Mouse (Mus musculus): ENCODE measurements around the gene Clca3b. TPM values are rescaled to one million over a fixed set of nuclear protein-coding genes. Genes with fewer than 3 reads are reported as not detected.

Gene Clca3b
- 40.5 and 79.3 TPM in 2 replicates for polyA plus RNA-seq (2012; rRNA removed)

DNA sequence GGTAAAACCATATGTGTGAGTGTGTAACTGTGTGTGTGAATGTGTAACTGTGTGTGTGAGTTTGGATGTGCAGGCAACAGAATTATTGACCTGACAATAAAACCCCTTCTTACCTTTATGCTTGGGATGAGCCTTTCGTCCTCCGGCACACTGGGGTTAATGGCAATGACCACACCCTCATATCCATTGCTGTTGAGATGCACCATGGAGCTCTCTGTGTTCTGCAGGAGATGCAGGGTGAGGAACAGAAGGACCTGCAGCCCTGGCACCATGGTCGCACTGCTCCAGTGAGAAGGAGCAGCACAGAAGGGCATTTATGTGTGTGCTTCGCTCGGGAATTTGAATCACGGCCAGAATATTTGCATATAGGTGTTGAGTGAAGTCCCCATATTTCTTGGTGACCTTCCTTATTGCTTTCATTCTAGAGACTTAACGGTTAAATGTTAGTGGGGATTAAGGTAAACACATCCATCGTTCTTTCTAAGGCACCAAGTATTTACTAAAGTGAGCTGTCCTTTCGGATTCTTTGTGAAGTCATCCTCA is at the start of gene Clca3b:
Clca3b (minus strand) TSS at position 344 of the 543 bp plus-strand sequence.

DNA sequence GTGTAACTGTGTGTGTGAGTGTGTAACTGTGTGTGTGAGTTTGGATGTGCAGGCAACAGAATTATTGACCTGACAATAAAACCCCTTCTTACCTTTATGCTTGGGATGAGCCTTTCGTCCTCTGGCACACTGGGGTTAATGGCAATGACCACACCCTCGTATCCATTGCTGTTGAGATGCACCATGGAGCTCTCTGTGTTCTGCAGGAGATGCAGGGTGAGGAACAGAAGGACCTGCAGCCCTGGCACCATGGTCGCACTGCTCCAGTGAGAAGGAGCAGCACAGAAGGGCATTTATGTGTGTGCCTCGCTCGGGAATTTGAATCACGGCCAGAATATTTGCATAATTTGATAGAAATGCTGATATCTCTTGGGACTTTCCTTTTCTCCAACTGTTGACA is 29.9 kb downstream of the Clca3b start, which contains the start of gene Clca3a2:
Clca3a2 (minus strand) TSS at position 276 of the 400 bp plus-strand sequence.

Other genes starting within 250 kb of the Clca3b start
- gene Sh3glb1, start 129.0 kb downstream of the Clca3b start, polyA plus RNA-seq (2012; rRNA removed): 14.4 and 20.0 TPM in 2 replicates
- 1.6 and 2.2 TPM in 2 replicates for gene Clca3a1, start 88.4 kb downstream of the Clca3b start, polyA plus RNA-seq (2012; rRNA removed)
- 4.7 and 7.1 TPM in 2 replicates for gene Clca3a2, start 29.9 kb downstream of the Clca3b start, polyA plus RNA-seq (2012; rRNA removed)
- gene Clca4b, start 83.2 kb upstream of the Clca3b start, polyA plus RNA-seq (2012; rRNA removed): 0.29 and 0.52 TPM in 2 replicates
- gene Clca4a, start 125.7 kb upstream of the Clca3b start, polyA plus RNA-seq (2012; rRNA removed): 30.6 and 40.7 TPM in 2 replicates
- 661 and 673 TPM in 2 replicates for gene Clca1, start 183.4 kb upstream of the Clca3b start, polyA plus RNA-seq (2012; rRNA removed)